Mouse (Mus musculus) olfactory bulb, adult 2 months (tissue): ENCODE measurements around the gene Ak9. TPM values are rescaled to one million over a fixed set of nuclear protein-coding genes. Genes with fewer than 3 reads are reported as not detected.

ENCODE experiments used
- H3K27ac ChIP-seq: fragments of 200-500 bp; 2 replicates; pipeline ENCODE4 v1.5.1; 2012; ENCODE audit warnings: low read depth, low read length; ENCODE audit not compliant: insufficient read depth
- H3K4me1 ChIP-seq: fragments of 200-500 bp; 2 replicates; pipeline ENCODE4 v1.6.1; 2012; ENCODE audit warnings: low read length; ENCODE audit not compliant: control insufficient read depth, insufficient read depth
- H3K4me3 ChIP-seq: fragments of 200-500 bp; 2 replicates; pipeline ENCODE4 v1.5.1; 2012; ENCODE audit warnings: mild to moderate bottlenecking, low read depth, low read length, moderate library complexity; ENCODE audit not compliant: insufficient read depth
- CTCF ChIP-seq: fragments of 200-500 bp; IDR thresholded peaks from 2 replicates; pipeline ENCODE4 v1.5.1; 2012; ENCODE audit warnings: low read depth, mild to moderate bottlenecking, low read length, moderate library complexity; ENCODE audit not compliant: insufficient read depth
- POLR2A ChIP-seq: fragments of 200-500 bp; IDR thresholded peaks from 2 replicates; pipeline ENCODE4 v1.6.1; 2012; ENCODE audit warnings: mild to moderate bottlenecking, low read depth, low read length, moderate library complexity; ENCODE audit not compliant: insufficient read depth
- WGBS: fragments of 180-500 bp; shearing (Covaris S2); methylation state at CpG from one replicate; pipeline ENCODE4 v1.1.7; 2018; 5-methylcytosine and 5-hydroxymethylcytosine counted together
- polyA plus RNA-seq: library from polyadenylated mRNA; stranded (reverse); fragments of >200 nt; gene quantifications from 2 replicates; pipeline ENCODE4 v1.2.4, GENCODE M21; 2012; ENCODE audit warnings: low replicate concordance; ENCODE audit not compliant: missing spikeins, insufficient read depth, insufficient read length

Gene Ak9
- polyA plus RNA-seq, 1 experiment, result not detected

DNA sequence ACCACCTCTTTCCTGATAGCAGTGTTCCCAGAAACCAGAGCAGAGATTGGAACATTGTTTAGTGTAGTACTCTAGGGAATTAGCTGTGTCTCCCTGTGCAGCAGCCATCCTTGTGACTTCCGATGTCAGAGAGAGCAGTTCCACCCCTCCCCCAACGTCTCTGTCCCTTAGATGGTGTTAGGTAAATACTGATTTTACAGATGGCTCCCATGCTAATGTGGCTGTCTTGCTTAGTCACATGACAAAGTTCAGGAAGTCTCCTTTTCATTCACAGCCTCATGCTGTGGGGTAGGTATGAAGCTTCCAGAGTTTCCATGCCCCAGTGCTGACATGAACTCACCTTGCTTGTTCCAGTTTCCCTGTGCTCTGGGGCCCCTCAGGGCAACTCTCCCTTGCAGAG is 156.7 kb downstream of the Ak9 start:
- no peak overlapping the region for H3K4me3 ChIP-seq
- 40% methylated on average over 2 of the region's 2 CpGs for whole genome bisulfite sequencing

DNA sequence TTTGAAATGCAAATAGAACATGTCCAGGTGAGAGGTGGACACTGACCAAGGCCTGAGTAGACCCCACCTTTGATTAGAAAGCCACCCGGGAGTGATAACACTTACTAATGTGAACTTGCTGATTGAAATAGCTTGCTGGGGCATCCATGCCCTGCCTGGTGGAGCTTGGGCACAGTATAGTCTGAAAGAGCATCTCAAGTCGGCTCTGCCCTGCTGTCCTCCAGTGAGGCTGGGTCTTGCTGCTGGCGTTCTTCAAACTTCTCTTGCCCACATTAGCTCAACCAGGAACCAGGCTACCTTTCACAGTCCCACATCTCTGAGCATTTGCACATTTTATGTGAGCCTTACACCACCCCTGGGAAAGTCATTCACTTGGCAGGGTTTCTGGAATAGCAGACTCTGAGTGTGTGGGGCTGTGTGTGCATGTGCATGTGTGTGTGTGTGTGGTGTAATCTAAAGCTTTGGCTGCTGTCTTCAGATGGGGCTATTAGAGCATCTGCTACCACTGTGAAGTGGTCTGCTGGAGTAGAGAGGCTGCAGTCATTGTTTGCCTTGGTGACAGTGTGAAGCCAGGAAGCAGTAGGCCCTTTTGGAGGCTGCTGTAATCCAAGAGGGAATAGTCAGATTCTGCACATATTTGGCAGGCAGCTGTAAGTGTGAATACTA is 157.4 kb downstream of the Ak9 start:
- Histone ChIP-seq H3K27ac (no peak overlapping the region), H3K4me1 (peaks cover 11% of the 10 kb centered on the region), H3K4me3 (no peak overlapping the region)
- no peak for TF ChIP-seq POLR2A
- TF ChIP-seq CTCF, result no peak
- 80% methylated on average over 3 of the region's 3 CpGs for WGBS

More for the DNA sequence above, 156.7 kb downstream of the Ak9 start:
- TF ChIP-seq CTCF (no peak), POLR2A (no peak)
- H3K27ac ChIP-seq, result no peak overlapping the region
- H3K4me1 ChIP-seq, result peaks cover 11% of the 10 kb centered on the region

DNA sequence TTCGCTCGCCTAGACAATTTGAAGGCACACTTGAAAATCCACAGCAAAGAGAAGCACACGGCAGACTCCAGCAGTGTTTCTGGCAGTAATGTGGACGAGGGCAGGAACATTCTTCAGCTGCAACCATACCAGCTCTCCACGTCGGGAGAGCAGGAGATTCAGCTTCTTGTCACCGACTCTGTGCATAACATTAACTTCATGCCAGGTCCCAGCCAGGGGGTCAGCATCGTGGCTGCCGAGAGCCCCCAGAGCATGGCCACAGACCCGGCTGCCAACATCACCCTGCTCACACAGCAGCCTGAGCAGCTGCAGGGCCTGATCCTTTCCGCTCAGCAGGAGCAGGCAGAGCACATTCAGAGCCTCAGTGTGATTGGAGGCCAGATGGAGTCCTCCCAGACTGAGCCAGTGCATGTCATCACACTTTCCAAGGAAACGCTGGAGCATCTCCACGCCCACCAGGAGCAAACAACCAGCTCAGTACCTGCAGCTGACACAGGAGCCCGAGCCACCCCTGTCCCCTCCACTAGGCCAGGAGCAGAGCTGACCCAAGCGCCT is 160.7 kb downstream of the Ak9 start:
- Histone ChIP-seq H3K4me3 (no peak overlapping the region), H3K27ac (peak overlapping the region; percentile 18)
- 42% methylated on average over 15 of the region's 15 CpGs for WGBS

DNA sequence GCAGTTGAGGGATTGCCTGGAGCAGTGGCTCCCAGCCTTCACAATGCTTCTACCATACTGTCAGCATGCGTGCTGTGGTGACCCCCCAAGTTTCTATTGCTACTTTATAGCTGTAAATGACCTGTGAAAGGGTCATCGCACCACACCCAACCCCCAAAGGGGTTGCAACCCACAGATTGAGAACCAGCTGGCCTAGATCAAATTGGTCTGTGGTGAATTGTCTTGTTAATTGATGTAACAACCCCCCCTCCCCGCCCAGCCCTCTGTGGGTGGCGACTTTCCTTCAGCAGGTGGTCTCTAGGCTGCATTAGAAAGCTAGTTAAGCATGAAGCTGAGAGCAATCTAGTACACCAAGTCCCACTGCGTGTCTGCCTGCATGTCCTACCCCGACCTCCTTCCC is 163.5 kb downstream of the Ak9 start:
- 55% methylated on average over 6 of the region's 6 CpGs for WGBS
- no peak for TF ChIP-seq POLR2A
- H3K27ac ChIP-seq, result no peak overlapping the region

More for the DNA sequence above, 160.7 kb downstream of the Ak9 start:
- peaks cover 14% of the 10 kb centered on the region for H3K4me1 ChIP-seq
- no peak for TF ChIP-seq CTCF
- TF ChIP-seq POLR2A, result no peak

DNA sequence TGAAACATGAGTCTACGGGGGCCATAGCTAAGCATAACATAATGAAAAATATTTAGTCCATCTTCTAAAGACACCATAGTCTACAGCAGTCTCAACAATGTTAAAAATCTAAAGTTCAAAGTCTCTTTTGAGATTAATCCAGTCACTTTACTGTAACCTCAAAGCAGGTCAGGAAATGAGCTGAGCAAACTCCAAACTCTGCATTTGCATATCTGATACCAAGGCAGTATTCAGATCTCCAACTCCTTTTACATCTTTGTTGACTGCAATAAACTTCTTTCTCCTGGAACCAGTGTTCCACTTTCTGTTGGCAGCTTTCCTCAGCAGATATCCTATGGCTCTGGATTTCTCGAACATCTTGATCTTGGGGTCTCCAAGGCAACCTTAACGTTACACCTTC is 166.9 kb downstream of the Ak9 start:
- H3K4me3 ChIP-seq, result no peak overlapping the region
- 0 out of 2 replicates have a peak, but pooled peaks cover 4% of the 10 kb centered on the region for H3K4me1 ChIP-seq
- TF ChIP-seq POLR2A (no peak), CTCF (no peak)
- 87% methylated on average over 3 of the region's 3 CpGs for WGBS
- H3K27ac ChIP-seq, result no peak overlapping the region

More for the DNA sequence above, 163.5 kb downstream of the Ak9 start:
- no peak overlapping the region for H3K4me3 ChIP-seq
- peaks cover 12% of the 10 kb centered on the region for H3K4me1 ChIP-seq

DNA sequence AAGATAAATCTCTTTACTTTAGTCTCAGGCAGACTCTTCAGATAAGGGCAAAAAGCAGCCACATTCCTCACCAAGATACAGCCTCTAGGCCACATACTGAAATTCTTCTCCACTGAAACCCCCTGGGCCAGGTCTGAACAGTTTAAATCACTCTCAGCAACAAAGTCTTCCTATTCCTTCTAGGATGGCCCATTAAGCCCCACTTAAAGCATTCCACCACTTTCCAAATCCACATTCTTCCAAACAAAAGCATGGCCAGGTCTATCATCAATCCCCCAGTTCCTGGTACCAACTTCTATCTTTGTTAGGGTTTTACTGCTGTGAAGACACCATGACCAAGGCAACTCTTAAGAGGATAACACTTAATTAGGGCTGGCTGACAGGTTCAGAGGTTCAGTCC is 168.8 kb downstream of the Ak9 start:
- Histone ChIP-seq H3K4me3 (no peak overlapping the region), H3K4me1 (peaks cover 18% of the 10 kb centered on the region), H3K27ac (no peak overlapping the region)
- TF ChIP-seq POLR2A (no peak), CTCF (no peak)

DNA sequence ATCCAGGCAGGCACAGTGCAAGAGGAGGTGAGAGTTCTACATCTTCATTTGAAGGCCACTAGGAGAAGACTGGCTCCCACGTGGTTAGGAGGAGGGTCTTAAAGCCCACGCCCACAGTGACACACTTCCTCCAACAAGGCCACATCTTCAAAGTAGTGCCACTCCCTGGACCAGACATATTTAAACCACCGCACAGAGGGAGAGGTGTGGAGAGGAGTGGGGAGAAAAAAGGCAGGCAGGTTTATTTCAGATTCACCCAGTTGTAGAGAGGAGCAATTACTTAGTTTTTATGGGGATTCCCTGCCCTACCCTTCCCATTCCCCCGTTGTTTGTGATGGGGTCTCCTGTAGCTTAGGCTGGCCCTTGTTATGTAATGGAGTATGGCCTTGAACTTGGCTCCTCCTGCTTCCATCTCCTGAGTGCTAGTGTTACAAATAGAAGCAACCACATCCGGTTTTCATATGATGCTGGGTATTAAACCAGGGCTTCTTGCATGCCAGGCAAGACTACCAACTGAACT is 169.2 kb downstream of the Ak9 start:
- H3K4me3 ChIP-seq, result no peak overlapping the region
- H3K4me1 ChIP-seq, result peaks cover 23% of the 10 kb centered on the region
- no peak for TF ChIP-seq CTCF
- no peak for TF ChIP-seq POLR2A
- no peak overlapping the region for H3K27ac ChIP-seq
- WGBS, result 87% methylated on average over 5 of the region's 5 CpGs

DNA sequence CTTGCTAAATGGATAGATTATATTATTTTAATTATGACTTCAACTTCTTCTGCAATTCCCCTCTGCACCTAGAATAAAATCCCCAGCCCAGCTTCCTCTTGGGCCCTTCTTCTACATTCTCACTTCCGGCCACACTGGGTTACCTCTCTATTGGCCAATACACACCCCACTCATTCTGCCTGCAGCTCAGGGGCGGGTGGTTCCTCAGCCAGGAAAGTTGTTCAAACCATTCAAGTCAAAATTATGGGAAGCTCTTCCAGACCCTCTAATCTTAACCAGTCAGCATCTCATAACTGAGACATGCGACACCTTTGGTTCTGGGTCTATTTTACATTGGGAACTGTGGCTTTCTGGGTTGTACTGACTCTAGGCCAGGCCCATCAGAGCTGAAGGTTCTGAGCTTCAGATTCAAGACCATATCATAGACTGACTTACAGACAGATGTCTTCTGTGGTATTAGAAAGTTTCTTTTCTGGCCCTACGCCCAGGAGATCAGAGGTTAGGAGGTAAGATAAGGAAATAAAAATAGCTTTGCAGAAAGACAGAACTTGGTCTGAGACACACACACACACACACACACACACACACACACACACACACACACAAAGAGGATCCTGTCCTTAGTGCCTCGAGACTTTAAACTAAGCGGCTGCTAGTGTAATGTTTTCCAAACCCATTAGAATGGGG is 170.1 kb downstream of the Ak9 start:
- no peak for TF ChIP-seq CTCF
- TF ChIP-seq POLR2A, result no peak
- Histone ChIP-seq H3K4me3 (no peak overlapping the region), H3K27ac (no peak overlapping the region), H3K4me1 (peaks cover 27% of the 10 kb centered on the region)
- 93% methylated on average over 6 of the region's 6 CpGs for WGBS

DNA sequence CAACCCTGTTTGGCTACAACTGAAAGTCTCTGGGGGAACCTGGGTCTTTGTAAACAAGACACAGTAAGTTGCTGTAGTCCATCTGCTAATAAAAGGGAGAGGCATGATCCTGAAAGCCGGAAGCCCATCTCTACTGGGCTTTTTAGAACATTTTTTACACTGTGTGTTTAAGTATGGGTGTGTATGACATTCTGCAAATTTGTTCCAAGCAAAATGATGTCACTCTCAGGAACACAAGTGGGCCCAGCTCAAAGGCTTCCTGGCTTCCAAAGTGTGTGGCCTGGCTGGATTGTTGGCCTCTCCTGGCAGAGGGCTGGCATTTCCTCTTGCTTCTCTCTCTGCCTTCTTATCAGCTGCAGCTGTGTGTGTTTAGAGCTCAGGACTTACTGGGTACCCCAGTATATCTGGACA is 171.2 kb downstream of the Ak9 start:
- H3K27ac ChIP-seq, result no peak overlapping the region
- 83% methylated on average over 1 of the region's 1 CpGs for WGBS

More for the DNA sequence above, 171.2 kb downstream of the Ak9 start:
- TF ChIP-seq CTCF, result no peak
- no peak for TF ChIP-seq POLR2A
- no peak overlapping the region for H3K4me3 ChIP-seq
- peaks cover 27% of the 10 kb centered on the region for H3K4me1 ChIP-seq
